15 mouse cellular contexts compared by ENCODE assay signal in the genomic region with DNA sequence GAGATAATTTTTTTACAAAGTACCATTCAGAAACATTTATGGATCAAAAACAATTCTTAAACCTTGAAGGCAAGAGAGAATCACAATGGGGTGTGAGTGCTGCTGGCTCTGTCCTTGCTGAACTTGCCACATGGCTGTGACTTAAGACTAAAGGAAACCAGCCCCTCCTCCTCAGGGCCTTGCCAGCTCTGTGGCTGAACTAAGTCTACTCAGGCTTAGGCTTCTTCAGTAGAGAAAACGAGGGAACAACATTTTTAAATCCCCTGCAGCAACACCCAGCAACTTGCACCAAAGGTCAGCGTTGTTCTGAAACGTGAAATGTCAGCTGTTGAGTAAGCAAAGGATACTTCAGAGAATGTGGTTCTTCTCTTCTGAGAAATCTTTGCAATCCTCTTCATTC.
A peak's percentile ranks its signal among the peaks of the same experiment; 100 is the strongest.
DNase-seq lines count a peak whose midpoint lies in the region; ATAC-seq lines count a peak whose summit lies in the region.
"Had no signal": no experiment of that assay in that cellular context is flagged by ENCODE, and none has a peak within 500 bp of the region (broad histone marks: within the 10 kb centered on the region; RNA-seq: fewer than 3 reads in every experiment).

No protein-coding gene starts in this region.

- H3K36me3 ChIP-seq in neural tube, embryonic 11.5 days (ENCODE audit: control insufficient read depth, insufficient read depth, low read length), result no peaks in the 10 kb centered on the region
- H3K36me3 ChIP-seq in neural tube, embryonic 15.5 days, result no peaks in the 10 kb centered on the region
- H3K36me3 ChIP-seq in midbrain, embryonic 15.5 days (replicated peaks), result no peaks in the 10 kb centered on the region
- H3K36me3 ChIP-seq: forebrain, embryonic 12.5 days; heart, embryonic 15.5 days; lung, embryonic 15.5 days had no signal

- 69% methylated on average over 3 of the region's 3 CpGs for WGBS in neural tube, embryonic 11.5 days
- 72% methylated on average over 3 of the region's 3 CpGs for WGBS in neural tube, embryonic 15.5 days
- 62% methylated on average over 3 of the region's 3 CpGs for WGBS in midbrain, embryonic 15.5 days

- no peaks in the 10 kb centered on the region for H3K27me3 ChIP-seq in neural tube, embryonic 11.5 days (ENCODE audit: control insufficient read depth, insufficient read depth, low read length)
- H3K27me3 ChIP-seq in neural tube, embryonic 15.5 days (replicated peaks), result no peaks in the 10 kb centered on the region
- H3K27me3 ChIP-seq in midbrain, embryonic 15.5 days (replicated peaks), result no peaks in the 10 kb centered on the region
- H3K27me3 ChIP-seq: forebrain, embryonic 12.5 days; heart, embryonic 15.5 days; lung, embryonic 15.5 days had no signal

- no peaks in the 10 kb centered on the region for H3K4me1 ChIP-seq in neural tube, embryonic 11.5 days (ENCODE audit: control insufficient read depth, insufficient read depth, low read length)
- no peaks in the 10 kb centered on the region for H3K4me1 ChIP-seq in neural tube, embryonic 15.5 days
- H3K4me1 ChIP-seq in midbrain, embryonic 15.5 days, result no peaks in the 10 kb centered on the region
- H3K4me1 ChIP-seq: forebrain, embryonic 12.5 days; heart, embryonic 15.5 days; lung, embryonic 15.5 days had no signal

- H3K9ac ChIP-seq in neural tube, embryonic 11.5 days (ENCODE audit: low read length), result no peak overlapping the region
- H3K9ac ChIP-seq in neural tube, embryonic 15.5 days (replicated peaks), result no peak overlapping the region
- H3K9ac ChIP-seq in midbrain, embryonic 15.5 days, result no peak overlapping the region
- H3K9ac ChIP-seq: forebrain, embryonic 12.5 days; heart, embryonic 15.5 days; lung, embryonic 15.5 days had no signal

- H3K4me3 ChIP-seq in neural tube, embryonic 11.5 days (ENCODE audit: low read depth, low read length), result no peak overlapping the region
- no peak overlapping the region for H3K4me3 ChIP-seq in neural tube, embryonic 15.5 days (replicated peaks)
- no peak overlapping the region for H3K4me3 ChIP-seq in midbrain, embryonic 15.5 days
- H3K4me3 ChIP-seq: forebrain, embryonic 12.5 days; heart, embryonic 15.5 days; lung, embryonic 15.5 days had no signal

- H3K4me2 ChIP-seq in neural tube, embryonic 11.5 days (ENCODE audit: low read depth), result no peak overlapping the region
- no peak overlapping the region for H3K4me2 ChIP-seq in neural tube, embryonic 15.5 days
- H3K4me2 ChIP-seq in midbrain, embryonic 15.5 days, result no peak overlapping the region
- H3K4me2 ChIP-seq: forebrain, embryonic 12.5 days; heart, embryonic 15.5 days; lung, embryonic 15.5 days had no signal

- ATAC-seq in neural tube, embryonic 11.5 days (ENCODE audit: insufficient read depth, low FRiP score, low TSS enrichment), result no peak
- ATAC-seq in neural tube, embryonic 15.5 days (ENCODE audit: low FRiP score), result no peak
- no peak for ATAC-seq in midbrain, embryonic 15.5 days (replicated peaks)
- ATAC-seq: midbrain, embryonic 16.5 days had no signal

- no peaks in the 10 kb centered on the region for H3K9me3 ChIP-seq in neural tube, embryonic 11.5 days (ENCODE audit: control insufficient read depth, low read length)
- H3K9me3 ChIP-seq in neural tube, embryonic 15.5 days (replicated peaks), result no peaks in the 10 kb centered on the region
- H3K9me3 ChIP-seq in midbrain, embryonic 15.5 days, result no peaks in the 10 kb centered on the region
- H3K9me3 ChIP-seq: forebrain, embryonic 12.5 days; heart, embryonic 15.5 days; lung, embryonic 15.5 days had no signal

- peak; percentile 11 for DNase-seq in adrenal gland, adult 8-10 months
- DNase-seq in adrenal gland, adult 18-20 months (ENCODE audit: low spot score in 2 of 2), result no peak
- peak; percentile 12 for DNase-seq in neural tube, embryonic 11.5 days (ENCODE audit: low spot score)
- DNase-seq in gastrocnemius, adult 8-10 months (ENCODE audit: low spot score in 2 of 2), result peak; percentile 5 to 15
- peak; percentile 24 for DNase-seq in lung, postnatal 14 days
- DNase-seq in liver, result no peak
- DNase-seq: B cell, adult 2 months; cerebellum, adult 2 months; kidney, adult 18-20 months had no signal

- H3K27ac ChIP-seq in neural tube, embryonic 11.5 days (ENCODE audit: low read depth, low read length), result no peak overlapping the region
- H3K27ac ChIP-seq in neural tube, embryonic 15.5 days (replicated peaks), result no peak overlapping the region
- no peak overlapping the region for H3K27ac ChIP-seq in midbrain, embryonic 15.5 days
- H3K27ac ChIP-seq: forebrain, embryonic 12.5 days; heart, embryonic 15.5 days; lung, embryonic 15.5 days had no signal

Comparison
In these comparisons a context has a peak if more than half of its experiments do, and no peak if none do; other contexts are left out.
1. DNase-seq: peak in adrenal gland, adult 8-10 months (single experiment), neural tube, embryonic 11.5 days (single experiment), gastrocnemius, adult 8-10 months (2 of 2) and lung, postnatal 14 days (single experiment); none in adrenal gland, adult 18-20 months (0 of 2) and liver (single experiment).